Mouse (Mus musculus) embryonic facial prominence, embryonic 11.5 days (tissue): ENCODE results near the gene Kctd11. TPM values are rescaled to one million over a fixed set of nuclear protein-coding genes. Genes with fewer than 3 reads are reported as not detected.
"Not testable (repeated sequence)": the region's sequence is repeated elsewhere in the genome, so short reads cannot be mapped to it uniquely, and the experiment has no call there.

ENCODE experiments used
- ATAC-seq: fragments of 200-750 bp; cut with Nextera tagmentation; replicated peaks from 2 replicates; pipeline ENCODE4 v1.8.0; 2017; ENCODE audit warnings: low read depth; ENCODE audit not compliant: insufficient number of reproducible peaks, low FRiP score, low TSS enrichment
- DNase-seq: peaks from one replicate; pipeline ENCODE4 v3.0.0-alpha.2; 2015; ENCODE audit warnings: low spot score
- H3K27ac ChIP-seq: fragments of 300-500 bp; sonication (generic); replicated peaks from 2 replicates; pipeline ENCODE4 v1.5.1; 2014; ENCODE audit warnings: mild to moderate bottlenecking, low read depth, low read length, control low read depth
- H3K27me3 ChIP-seq: fragments of 300-500 bp; sonication (generic); 2 replicates; pipeline ENCODE4 v1.6.1; 2014; ENCODE audit warnings: mild to moderate bottlenecking, low read length, moderate library complexity, mixed read lengths; ENCODE audit not compliant: control insufficient read depth, insufficient read depth
- H3K36me3 ChIP-seq: fragments of 300-500 bp; sonication (generic); replicated peaks from 2 replicates; pipeline ENCODE4 v1.6.1; 2014; ENCODE audit warnings: low read depth, mild to moderate bottlenecking, low read length, moderate library complexity, mixed read lengths; ENCODE audit not compliant: control insufficient read depth, insufficient read depth
- H3K4me1 ChIP-seq: fragments of 300-500 bp; sonication (generic); 2 replicates; pipeline ENCODE4 v1.6.1; 2014; ENCODE audit warnings: low read length, mixed read lengths; ENCODE audit not compliant: control insufficient read depth, insufficient read depth
- H3K4me2 ChIP-seq: fragments of 300-500 bp; sonication (generic); 2 replicates; pipeline ENCODE4 v1.6.1; 2014; ENCODE audit warnings: low read depth, mild to moderate bottlenecking, control low read depth, low read length, moderate library complexity
- H3K4me3 ChIP-seq: fragments of 300-500 bp; sonication (generic); 2 replicates; pipeline ENCODE4 v1.5.1; 2014; ENCODE audit warnings: low read depth, low read length, control low read depth
- H3K9ac ChIP-seq: fragments of 300-500 bp; sonication (generic); replicated peaks from 2 replicates; pipeline ENCODE4 v1.6.1; 2014; ENCODE audit warnings: mild to moderate bottlenecking, control low read depth, low read length
- H3K9me3 ChIP-seq: fragments of 300-500 bp; sonication (generic); replicated peaks from 2 replicates; pipeline ENCODE4 v1.6.1; 2016; ENCODE audit warnings: mild to moderate bottlenecking, low read length, inconsistent platforms, mixed read lengths; ENCODE audit not compliant: control insufficient read depth
- WGBS: fragments of 180-500 bp; shearing (Covaris S2); extraction: QIAGEN DNeasy Blood & Tissue Kit; methylation state at CpG from one replicate; pipeline ENCODE4 v1.1.7; 2014; 5-methylcytosine and 5-hydroxymethylcytosine counted together
- polyA plus RNA-seq: library from polyadenylated mRNA; unstranded; fragments of >200 nt; fragmentation: Nextera tagmentation; extraction: Ambion mirVana; gene quantifications from 2 replicates; pipeline ENCODE4 v1.2.1, GENCODE M21; 2014

Gene Kctd11
- 3.2 and 3.5 TPM in 2 replicates for polyA plus RNA-seq

DNA sequence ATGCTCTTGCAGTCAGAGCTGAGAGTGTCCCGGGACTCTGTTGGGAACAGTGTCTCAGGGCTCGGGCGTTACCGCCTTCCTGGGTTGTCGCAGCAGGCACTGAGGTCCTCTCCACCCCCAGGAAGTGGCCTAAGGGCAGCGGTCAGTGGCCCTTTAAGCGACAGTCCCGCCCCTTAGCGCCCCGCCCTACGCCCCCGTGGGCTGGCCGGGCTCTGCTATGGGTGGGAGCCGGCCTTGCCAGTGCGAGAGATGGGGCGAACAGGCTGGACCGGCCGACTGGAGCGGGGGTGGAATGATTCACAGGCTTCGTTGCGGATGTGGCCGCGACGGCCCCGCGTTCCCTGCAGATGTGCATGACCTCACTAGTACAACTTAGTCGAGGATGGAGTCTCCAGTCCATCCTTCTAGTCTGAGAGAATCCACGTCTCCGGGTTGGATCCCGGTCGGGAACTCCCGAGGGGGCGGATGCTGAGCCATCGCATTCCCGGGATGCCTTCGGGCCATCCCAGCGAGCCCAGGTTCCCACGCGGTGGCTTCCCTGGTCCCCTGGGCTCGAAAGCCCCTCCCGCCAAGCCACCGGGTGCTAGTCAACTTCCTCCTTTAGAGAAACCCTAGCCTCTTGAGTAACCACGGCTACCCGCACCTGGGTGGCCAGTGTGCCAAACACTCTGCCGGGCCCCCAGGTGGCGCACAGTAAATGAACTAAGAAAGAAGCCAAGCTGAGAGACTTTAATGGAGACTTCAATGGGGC, at the start of gene Kctd11:
Kctd11 (minus strand) TSS at position 554 of the 751 bp plus-strand sequence.
- no peaks in the 10 kb centered on the region for H3K9me3 ChIP-seq
- ATAC-seq (peak; percentile 64), DNase-seq (peak; percentile 79)
- H3K4me2 ChIP-seq, result peak within 1 kb of the TSS; percentile 69
- peaks cover 5% of the 10 kb centered on the region; the same call in 1 of the 2 replicates for H3K4me1 ChIP-seq
- H3K9ac ChIP-seq, result peak within 1 kb of the TSS; percentile 64
- no peaks in the 10 kb centered on the region for H3K36me3 ChIP-seq
- peak within 1 kb of the TSS; percentile 69 for H3K27ac ChIP-seq
- no peaks in the 10 kb centered on the region for H3K27me3 ChIP-seq
- H3K4me3 ChIP-seq, result peak within 1 kb of the TSS; percentile 45
- WGBS, result 0% methylated on average over 44 of the region's 46 CpGs

DNA sequence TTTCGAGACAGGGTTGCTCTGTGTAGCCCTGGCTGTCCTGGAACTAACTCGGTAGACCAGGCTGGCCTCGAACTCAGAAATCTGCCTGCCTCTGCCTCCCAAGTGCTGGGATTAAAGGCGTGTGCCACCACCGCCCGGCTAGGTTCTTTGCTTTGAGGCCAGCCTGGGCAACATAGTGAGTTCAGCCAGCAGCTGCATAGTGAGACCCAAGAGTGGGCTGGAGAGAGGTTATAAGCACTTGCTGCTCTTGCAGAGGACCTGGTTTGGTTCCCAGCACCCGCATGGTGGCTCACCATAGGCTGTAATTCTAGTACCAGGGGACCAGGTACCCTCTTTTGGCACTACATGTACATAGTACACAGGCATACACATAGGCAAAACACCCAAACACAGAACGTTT, 49.0 kb upstream of the Kctd11 start:
- not testable (repeated sequence) for H3K4me2 ChIP-seq, H3K9me3 ChIP-seq, H3K4me3 ChIP-seq, H3K27ac ChIP-seq, ATAC-seq, H3K27me3 ChIP-seq, H3K9ac ChIP-seq, H3K4me1 ChIP-seq, DNase-seq, H3K36me3 ChIP-seq
- WGBS, result 88% methylated on average over 8 of the region's 8 CpGs

DNA sequence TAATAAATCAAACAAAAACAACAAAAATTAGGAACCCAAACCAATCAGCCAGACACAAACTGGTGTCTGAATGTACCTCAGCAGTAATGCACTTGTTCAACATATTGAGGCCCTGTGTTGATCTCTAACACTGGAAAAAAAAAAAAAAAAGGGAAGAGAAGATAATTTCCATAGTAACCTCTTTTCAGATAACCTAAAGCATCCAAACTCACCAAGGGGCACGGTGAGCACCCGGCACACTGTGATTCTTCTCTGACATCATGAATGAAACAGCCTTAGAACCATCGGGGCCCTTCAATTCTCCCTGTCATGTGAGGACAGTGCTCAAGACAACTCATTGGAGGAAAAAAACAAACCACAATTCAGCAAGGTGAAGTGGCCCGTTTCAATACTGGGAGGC, 48.5 kb upstream of the Kctd11 start:
- H3K4me1 ChIP-seq, result no peaks in the 10 kb centered on the region
- H3K9me3 ChIP-seq, result no peaks in the 10 kb centered on the region
- ATAC-seq (no peak), DNase-seq (no peak)
- H3K4me2 ChIP-seq, result no peak overlapping the region
- 96% methylated on average over 4 of the region's 4 CpGs for WGBS
- no peaks in the 10 kb centered on the region for H3K27me3 ChIP-seq
- no peak overlapping the region for H3K27ac ChIP-seq
- no peak overlapping the region for H3K9ac ChIP-seq
- H3K4me3 ChIP-seq, result no peak overlapping the region
- no peaks in the 10 kb centered on the region for H3K36me3 ChIP-seq

DNA sequence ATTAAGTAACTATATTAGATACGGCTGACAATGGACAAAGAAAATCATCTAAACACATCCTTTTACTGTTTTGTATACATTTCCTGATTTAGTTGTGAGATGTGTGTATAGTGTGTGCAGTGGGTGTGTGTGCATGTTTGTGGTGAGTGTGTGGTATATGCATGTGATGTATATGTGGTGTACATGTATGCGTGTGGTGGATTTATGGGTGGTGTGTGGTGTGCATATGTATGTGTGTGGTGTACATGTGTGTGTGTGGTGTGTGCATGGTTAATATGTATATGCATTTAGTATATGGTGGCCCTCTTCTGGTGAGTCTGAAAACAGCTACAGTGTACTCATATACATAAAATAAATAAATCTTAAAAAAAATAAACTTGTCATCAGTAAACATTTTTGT, 46.3 kb upstream of the Kctd11 start:
- WGBS, result 97% methylated on average over 2 of the region's 2 CpGs
- Histone ChIP-seq H3K9me3 (no peaks in the 10 kb centered on the region), H3K4me3 (no peak overlapping the region), H3K36me3 (no peaks in the 10 kb centered on the region), H3K4me2 (no peak overlapping the region), H3K9ac (no peak overlapping the region), H3K27me3 (no peaks in the 10 kb centered on the region), H3K27ac (no peak overlapping the region), H3K4me1 (no peaks in the 10 kb centered on the region)
- no peak for DNase-seq
- no peak for ATAC-seq

DNA sequence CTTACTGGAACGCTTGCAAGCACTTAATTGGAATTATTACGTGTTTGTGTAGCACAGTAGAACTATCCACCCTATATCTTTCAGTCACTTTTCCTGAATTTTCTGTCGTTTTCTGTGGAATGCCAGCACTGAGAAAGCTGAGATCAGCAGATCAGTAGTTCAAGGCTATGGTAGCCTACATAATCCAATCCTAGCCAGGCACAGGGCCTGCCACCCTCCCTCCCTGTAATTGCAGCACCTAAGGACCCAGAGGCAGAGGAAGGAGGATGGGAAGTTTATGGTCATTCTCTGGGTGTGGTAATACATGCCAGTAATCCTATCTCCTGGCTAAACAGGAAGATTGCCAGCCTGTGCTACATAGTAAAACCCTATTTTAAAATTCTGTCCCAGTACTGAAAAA, 41.6 kb upstream of the Kctd11 start:
- no peak overlapping the region for H3K27ac ChIP-seq
- DNase-seq, result no peak
- 60% methylated on average over 3 of the region's 3 CpGs for WGBS
- H3K9ac ChIP-seq, result no peak overlapping the region
- H3K9me3 ChIP-seq, result no peaks in the 10 kb centered on the region
- ATAC-seq, result no peak
- H3K4me2 ChIP-seq, result no peak overlapping the region
- H3K36me3 ChIP-seq, result peaks cover 2% of the 10 kb centered on the region; the same call in 1 of the 2 replicates
- H3K4me3 ChIP-seq, result no peak overlapping the region
- peaks cover 5% of the 10 kb centered on the region; the same call in 1 of the 2 replicates for H3K4me1 ChIP-seq
- H3K27me3 ChIP-seq, result no peaks in the 10 kb centered on the region

DNA sequence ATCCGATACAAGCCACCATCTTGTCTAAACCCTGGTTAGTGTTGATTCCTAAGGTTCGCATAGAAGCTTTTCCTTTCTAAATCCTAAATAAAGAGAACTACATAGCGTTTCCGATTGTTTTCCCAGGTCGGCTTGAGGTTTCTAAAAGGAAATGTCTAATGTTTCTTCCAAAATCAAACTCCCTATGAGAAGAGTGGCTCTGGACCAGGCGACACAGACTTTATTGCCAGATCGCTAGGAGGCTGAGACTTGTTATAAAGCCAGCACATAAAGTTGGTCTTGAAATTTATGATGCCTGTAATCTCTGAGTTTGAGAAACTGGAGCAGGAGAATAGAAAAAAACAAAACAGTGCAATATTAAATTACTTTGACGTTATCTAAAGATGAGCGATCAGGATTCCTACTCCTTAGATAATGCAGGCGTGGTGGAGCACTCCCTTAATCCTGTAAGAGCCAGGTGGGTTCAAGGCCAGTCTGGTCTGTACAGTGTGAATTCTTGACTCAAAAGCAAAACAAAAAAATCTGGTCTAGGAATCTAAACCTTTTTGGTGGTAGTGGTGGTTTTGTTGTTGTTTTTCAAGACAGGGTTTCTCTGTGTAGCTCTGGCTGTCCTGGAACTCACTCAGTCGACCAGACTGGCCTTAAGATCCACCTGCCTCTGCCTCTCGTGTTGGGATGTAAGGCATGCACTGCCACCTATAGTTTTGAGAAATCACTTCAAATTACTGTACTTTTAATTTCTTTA, 41.0 kb upstream of the Kctd11 start:
- DNase-seq, result peak; percentile 20
- peaks cover 5% of the 10 kb centered on the region; the same call in 1 of the 2 replicates for H3K4me1 ChIP-seq
- H3K27ac ChIP-seq, result peak overlapping the region; percentile 94
- H3K9me3 ChIP-seq, result no peaks in the 10 kb centered on the region
- H3K4me3 ChIP-seq, result peak overlapping the region; percentile 97
- peak overlapping the region; percentile 77 for H3K9ac ChIP-seq
- 4% methylated on average over 12 of the region's 12 CpGs for WGBS
- peaks cover 8% of the 10 kb centered on the region for H3K36me3 ChIP-seq
- peak overlapping the region; percentile 61 for H3K4me2 ChIP-seq
- H3K27me3 ChIP-seq, result no peaks in the 10 kb centered on the region
- ATAC-seq, result no peak

DNA sequence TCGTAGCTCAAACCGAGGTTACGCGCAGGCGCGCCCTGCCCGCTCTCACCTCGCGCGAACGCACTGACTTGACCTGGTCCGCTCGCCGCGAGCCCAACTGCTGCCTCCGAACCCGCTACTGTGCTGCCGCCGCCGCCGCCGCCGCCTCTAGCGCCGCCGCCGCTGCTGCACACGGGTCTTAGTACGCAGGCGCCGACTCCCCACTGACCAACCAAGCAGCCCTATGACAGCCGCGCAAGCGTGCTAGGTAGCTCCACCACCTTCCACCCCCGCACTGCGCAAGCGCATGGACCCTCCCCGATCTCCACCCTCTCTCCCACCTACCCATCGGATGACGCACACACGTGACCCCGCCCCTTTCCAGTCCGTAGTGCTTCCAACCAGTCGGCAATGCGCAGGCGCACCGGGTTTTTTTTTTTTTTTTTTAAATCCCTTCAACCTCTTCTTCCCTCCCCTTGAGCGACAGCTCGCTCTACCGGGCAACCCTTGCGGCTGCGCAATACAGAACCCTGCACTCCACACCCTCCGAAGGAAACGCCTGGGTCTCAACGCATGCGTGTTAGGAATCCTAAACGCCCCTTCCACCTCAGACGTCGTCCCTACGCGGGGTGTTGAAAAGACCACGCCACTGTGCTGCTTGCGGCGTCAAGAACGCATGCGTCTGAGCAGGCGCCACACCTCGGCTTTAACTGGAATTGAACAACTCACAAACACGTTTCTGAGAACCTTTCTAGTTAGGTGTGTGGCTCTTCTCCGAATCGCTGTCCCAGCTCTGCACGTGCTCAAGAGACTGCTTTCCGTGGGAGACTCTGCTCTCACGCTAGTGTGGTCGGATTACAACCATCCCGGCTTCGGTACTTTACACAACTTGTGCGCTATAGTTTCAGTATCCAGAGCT, 40.2 kb upstream of the Kctd11 start, which contains the start of gene Eif5a:
Eif5a (minus strand) TSS at position 845 of the 898 bp plus-strand sequence.
- Histone ChIP-seq H3K36me3 (peaks cover 10% of the 10 kb centered on the region), H3K9ac (peak within 1 kb of the TSS; percentile 96), H3K4me3 (peak within 1 kb of the TSS; percentile 97), H3K4me1 (peaks cover 5% of the 10 kb centered on the region; the same call in 1 of the 2 replicates), H3K4me2 (peak within 1 kb of the TSS; percentile 82), H3K27ac (peak within 1 kb of the TSS; percentile 94), H3K9me3 (no peaks in the 10 kb centered on the region), H3K27me3 (no peaks in the 10 kb centered on the region)
- ATAC-seq (peak; percentile 95), DNase-seq (peak; percentile 100)
- WGBS, result under 1% methylated on average over 77 of the region's 78 CpGs
